Mouse (Mus musculus): ENCODE data around the gene Mgat4e. TPM values are rescaled to one million over a fixed set of nuclear protein-coding genes. Genes with fewer than 3 reads are reported as not detected.
"Not testable (repeated sequence)": the region's sequence is repeated elsewhere in the genome, so short reads cannot be mapped to it uniquely, and the experiment has no call there.

Gene Mgat4e
- polyA plus RNA-seq, 1 experiment from 2014 or later, result not detected

DNA sequence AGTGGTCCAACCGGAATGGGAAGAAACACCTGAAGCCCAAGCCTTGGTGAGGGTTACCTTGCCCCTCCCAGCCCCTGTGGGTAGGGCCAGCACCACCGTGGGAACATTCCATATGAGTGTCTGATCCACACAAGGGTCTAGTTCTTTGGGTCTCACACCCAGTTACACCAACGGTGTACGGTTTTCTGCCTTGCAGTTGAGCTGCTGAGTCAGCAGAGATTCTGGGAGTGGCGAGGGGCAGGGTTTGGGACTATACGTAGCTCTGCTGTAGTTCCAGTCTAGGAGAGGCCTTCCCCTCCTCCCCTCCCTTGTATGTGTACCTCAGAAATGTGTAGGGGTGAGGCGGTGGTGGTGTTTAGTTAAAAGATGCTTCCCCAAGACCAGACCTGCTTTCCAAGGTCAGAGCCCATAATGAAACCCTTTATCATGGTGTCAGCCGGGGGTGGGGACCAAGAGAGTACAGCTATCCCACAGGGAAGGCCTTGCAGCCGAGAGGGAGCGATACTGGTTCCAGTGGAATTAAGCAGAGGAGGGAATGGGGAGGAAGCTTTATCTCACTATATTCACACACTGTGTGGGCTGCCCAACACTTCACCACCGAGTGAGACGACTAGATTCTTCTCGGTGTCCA, 5.9 kb upstream of the Mgat4e start:
- H3K27ac ChIP-seq (replicated peaks), result peak overlapping the region; percentile 95
- H3K9me3 ChIP-seq (replicated peaks), result no peaks in the 10 kb centered on the region
- H3K4me2 ChIP-seq (replicated peaks), result peak overlapping the region; percentile 85
- no peaks in the 10 kb centered on the region for H3K36me3 ChIP-seq
- H3K4me3 ChIP-seq (replicated peaks), result peak overlapping the region; percentile 69
- H3K27me3 ChIP-seq, result no peaks in the 10 kb centered on the region
- WGBS, result 23% methylated on average over 13 of the region's 13 CpGs
- peaks cover 6% of the 10 kb centered on the region for H3K4me1 ChIP-seq
- ATAC-seq (ENCODE audit: insufficient number of reproducible peaks, low FRiP score, low TSS enrichment, low read depth), result peak; percentile 13; the same call in 1 of the 2 replicates
- H3K9ac ChIP-seq, result no peak overlapping the region

- 52% methylated on average over 3 of the region's 3 CpGs for WGBS
- H3K9me3 ChIP-seq (replicated peaks), result no peaks in the 10 kb centered on the region
Observed at GRCm38 (mm10) chr1:134552396-134552795, 2.9 kb upstream of the Mgat4e start.

GRCm38 (mm10) chr1:134551869-134552268, 2.4 kb upstream of the Mgat4e start:
- no peak overlapping the region for H3K27ac ChIP-seq (replicated peaks)
- no peak overlapping the region for H3K9ac ChIP-seq
- 73% methylated on average over 3 of the region's 3 CpGs for WGBS
- no peak overlapping the region for H3K4me2 ChIP-seq (replicated peaks)
- no peak overlapping the region for H3K4me3 ChIP-seq (replicated peaks)
- H3K36me3 ChIP-seq, result no peaks in the 10 kb centered on the region
- no peak for ATAC-seq (ENCODE audit: insufficient number of reproducible peaks, low FRiP score, low TSS enrichment, low read depth)
- no peaks in the 10 kb centered on the region for H3K27me3 ChIP-seq
- peaks cover 6% of the 10 kb centered on the region for H3K4me1 ChIP-seq
- no peaks in the 10 kb centered on the region for H3K9me3 ChIP-seq (replicated peaks)

More at GRCm38 (mm10) chr1:134552396-134552795, 2.9 kb upstream of the Mgat4e start:
- Histone ChIP-seq H3K27ac (replicated peaks) (no peak overlapping the region), H3K36me3 (no peaks in the 10 kb centered on the region), H3K4me2 (replicated peaks) (no peak overlapping the region), H3K27me3 (no peaks in the 10 kb centered on the region), H3K4me1 (peaks cover 6% of the 10 kb centered on the region), H3K4me3 (replicated peaks) (no peak overlapping the region), H3K9ac (no peak overlapping the region)
- ATAC-seq (ENCODE audit: insufficient number of reproducible peaks, low FRiP score, low TSS enrichment, low read depth), result no peak

DNA sequence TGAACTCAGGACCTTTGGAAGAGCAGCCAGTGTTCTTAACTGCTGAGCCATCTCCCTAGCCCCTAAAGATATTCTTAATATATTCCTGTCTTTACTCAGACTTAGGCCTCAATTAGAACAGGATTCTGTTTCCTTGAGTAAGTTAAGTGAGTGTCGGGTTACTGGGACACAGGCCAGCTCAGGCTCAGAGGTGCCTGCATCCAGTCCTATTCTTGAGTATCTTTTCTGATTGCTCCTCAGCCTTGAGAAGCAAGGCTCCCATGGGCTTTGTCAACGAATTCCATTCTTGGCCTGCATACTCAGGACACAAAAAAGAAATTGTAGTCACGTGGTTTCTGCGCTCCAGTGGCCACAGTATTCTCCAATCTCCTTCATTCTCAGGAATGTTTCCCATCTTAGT, 1.3 kb downstream of the Mgat4e start:
- Histone ChIP-seq H3K4me2 (replicated peaks) (no peak overlapping the region), H3K4me3 (replicated peaks) (no peak overlapping the region), H3K9ac (no peak overlapping the region), H3K36me3 (no peaks in the 10 kb centered on the region), H3K4me1 (no peaks in the 10 kb centered on the region), H3K27ac (replicated peaks) (no peak overlapping the region), H3K27me3 (no peaks in the 10 kb centered on the region), H3K9me3 (replicated peaks) (no peaks in the 10 kb centered on the region)
- 63% methylated on average over 4 of the region's 4 CpGs for WGBS
- ATAC-seq (ENCODE audit: insufficient number of reproducible peaks, low FRiP score, low TSS enrichment, low read depth), result no peak

DNA sequence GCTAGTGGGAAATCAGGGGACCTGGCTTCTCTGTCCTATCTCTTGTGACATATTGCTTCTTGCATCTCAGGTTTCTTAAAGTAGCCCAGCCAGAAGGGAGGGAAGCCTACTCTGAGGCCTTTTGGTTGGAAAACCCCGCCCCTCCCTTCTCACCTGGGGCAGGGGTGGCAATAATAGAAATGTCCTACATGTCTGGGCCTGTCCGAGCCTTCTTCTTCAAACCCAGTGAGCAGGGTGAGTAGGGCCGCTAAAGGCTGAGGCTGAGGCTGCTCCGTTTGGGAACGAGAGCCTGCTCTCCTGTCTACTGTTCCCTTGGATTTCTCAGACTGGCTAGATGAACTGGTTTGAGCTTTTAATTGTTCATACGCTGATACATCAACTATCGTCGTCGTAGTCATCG, 8.9 kb downstream of the Mgat4e start:
- Histone ChIP-seq H3K4me1 (no peaks in the 10 kb centered on the region), H3K27ac (replicated peaks) (no peak overlapping the region), H3K9me3 (replicated peaks) (no peaks in the 10 kb centered on the region), H3K4me2 (replicated peaks) (no peak overlapping the region), H3K9ac (no peak overlapping the region), H3K36me3 (no peaks in the 10 kb centered on the region), H3K4me3 (replicated peaks) (no peak overlapping the region), H3K27me3 (no peaks in the 10 kb centered on the region)
- peak; percentile 63; the same call in 1 of the 2 replicates for ATAC-seq (ENCODE audit: insufficient number of reproducible peaks, low FRiP score, low TSS enrichment, low read depth)
- 75% methylated on average over 10 of the region's 10 CpGs for WGBS

DNA sequence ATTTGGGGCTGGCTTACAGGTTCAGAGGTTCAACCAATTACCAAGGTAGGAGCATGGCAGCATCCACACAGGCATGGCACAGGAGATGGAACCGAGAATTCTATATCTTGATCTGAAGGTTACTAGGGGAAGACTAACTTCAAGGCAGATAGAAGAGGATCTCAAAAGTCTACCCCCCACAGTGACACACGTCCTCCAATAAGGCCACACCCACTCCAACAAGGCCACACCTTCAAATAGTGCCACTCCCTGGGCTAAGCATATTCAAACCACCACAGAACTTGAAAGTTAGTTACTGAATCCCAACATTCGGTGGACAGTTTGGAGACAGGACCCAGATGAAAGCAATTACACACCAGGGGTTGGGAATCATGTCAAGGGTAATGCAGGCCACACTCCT, 14.0 kb downstream of the Mgat4e start:
- ATAC-seq (ENCODE audit: insufficient number of reproducible peaks, low FRiP score, low TSS enrichment, low read depth), result no peak
- Histone ChIP-seq H3K4me3 (replicated peaks) (no peak overlapping the region), H3K9ac (no peak overlapping the region), H3K9me3 (replicated peaks) (no peaks in the 10 kb centered on the region), H3K36me3 (no peaks in the 10 kb centered on the region), H3K27me3 (no peaks in the 10 kb centered on the region), H3K4me1 (no peaks in the 10 kb centered on the region), H3K4me2 (replicated peaks) (no peak overlapping the region), H3K27ac (replicated peaks) (no peak overlapping the region)
- 61% methylated on average over 3 of the region's 3 CpGs for WGBS

- Histone ChIP-seq H3K27me3 (no peaks in the 10 kb centered on the region), H3K4me1 (no peaks in the 10 kb centered on the region), H3K4me3 (replicated peaks) (no peak overlapping the region), H3K4me2 (replicated peaks) (no peak overlapping the region), H3K9ac (no peak overlapping the region), H3K9me3 (replicated peaks) (no peaks in the 10 kb centered on the region), H3K27ac (replicated peaks) (no peak overlapping the region), H3K36me3 (no peaks in the 10 kb centered on the region)
- 97% methylated on average over 1 of the region's 1 CpGs for WGBS
- ATAC-seq (ENCODE audit: insufficient number of reproducible peaks, low FRiP score, low TSS enrichment, low read depth), result no peak
Observed at GRCm38 (mm10) chr1:134535054-134535453, 14.4 kb downstream of the Mgat4e start.

GRCm38 (mm10) chr1:134533710-134534109, 15.8 kb downstream of the Mgat4e start:
- not testable (repeated sequence) for H3K9me3 ChIP-seq (replicated peaks); H3K4me1 ChIP-seq; H3K9ac ChIP-seq; H3K27ac ChIP-seq (replicated peaks); H3K27me3 ChIP-seq; H3K4me2 ChIP-seq (replicated peaks); H3K4me3 ChIP-seq (replicated peaks); H3K36me3 ChIP-seq; ATAC-seq (ENCODE audit: insufficient number of reproducible peaks, low FRiP score, low TSS enrichment, low read depth)
- 93% methylated on average over 10 of the region's 10 CpGs for WGBS

GRCm38 (mm10) chr1:134530618-134531017, 18.9 kb downstream of the Mgat4e start:
- no peak overlapping the region for H3K4me2 ChIP-seq (replicated peaks)
- H3K36me3 ChIP-seq, result no peaks in the 10 kb centered on the region
- 79% methylated on average over 6 of the region's 6 CpGs for WGBS
- H3K27ac ChIP-seq (replicated peaks), result no peak overlapping the region
- H3K27me3 ChIP-seq, result no peaks in the 10 kb centered on the region
- no peaks in the 10 kb centered on the region for H3K4me1 ChIP-seq
- H3K9me3 ChIP-seq (replicated peaks), result no peaks in the 10 kb centered on the region
- no peak overlapping the region for H3K4me3 ChIP-seq (replicated peaks)
- ATAC-seq (ENCODE audit: insufficient number of reproducible peaks, low FRiP score, low TSS enrichment, low read depth), result no peak
- H3K9ac ChIP-seq, result no peak overlapping the region

DNA sequence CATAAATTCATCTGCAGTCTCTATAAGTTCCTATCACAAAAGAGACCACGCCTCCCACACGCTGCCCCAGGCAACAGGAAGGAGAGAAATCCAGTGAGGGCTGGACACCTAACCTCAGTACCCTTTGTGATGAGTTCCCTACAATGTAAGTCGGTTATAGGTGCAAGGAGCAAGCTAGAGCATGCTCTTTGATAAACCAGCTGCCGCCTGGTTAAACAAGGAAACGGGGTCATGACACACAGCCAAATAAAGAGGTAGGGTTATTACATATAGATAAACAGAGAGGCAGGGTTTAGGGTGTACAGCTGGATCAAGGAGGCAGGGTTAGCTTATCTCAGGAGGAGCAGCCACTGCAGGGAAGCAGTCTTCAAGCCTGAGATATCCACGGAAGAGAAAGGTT, 22.7 kb downstream of the Mgat4e start:
- Histone ChIP-seq H3K9ac (no peak overlapping the region), H3K4me2 (replicated peaks) (no peak overlapping the region), H3K27ac (replicated peaks) (no peak overlapping the region), H3K27me3 (no peaks in the 10 kb centered on the region), H3K4me3 (replicated peaks) (no peak overlapping the region), H3K4me1 (no peaks in the 10 kb centered on the region), H3K36me3 (no peaks in the 10 kb centered on the region), H3K9me3 (replicated peaks) (no peaks in the 10 kb centered on the region)
- 73% methylated on average over 6 of the region's 6 CpGs for WGBS
- ATAC-seq (ENCODE audit: insufficient number of reproducible peaks, low FRiP score, low TSS enrichment, low read depth), result no peak

DNA sequence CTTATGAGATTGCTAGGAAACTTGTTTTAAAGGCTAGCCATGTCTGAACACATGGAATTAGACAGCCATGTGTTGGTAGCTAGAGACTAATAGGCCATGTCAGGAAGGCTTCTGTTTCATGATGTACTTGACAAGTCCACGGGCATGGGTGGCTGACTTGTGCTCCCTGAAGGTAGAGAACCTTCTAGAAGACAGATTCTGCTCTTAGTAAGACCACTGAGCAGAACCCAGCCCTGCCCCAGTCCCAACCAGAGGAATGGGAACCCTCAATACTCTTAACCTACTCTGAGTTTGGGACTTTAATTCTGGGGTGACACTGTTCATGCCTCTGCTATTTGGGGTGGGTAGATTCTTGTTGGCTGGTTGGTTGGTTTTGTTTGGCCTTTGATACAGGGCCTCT, 24.5 kb downstream of the Mgat4e start:
- Histone ChIP-seq H3K27ac (replicated peaks) (no peak overlapping the region), H3K4me2 (replicated peaks) (no peak overlapping the region), H3K36me3 (no peaks in the 10 kb centered on the region), H3K27me3 (no peaks in the 10 kb centered on the region), H3K4me1 (no peaks in the 10 kb centered on the region), H3K9ac (no peak overlapping the region), H3K4me3 (replicated peaks) (no peak overlapping the region), H3K9me3 (replicated peaks) (no peaks in the 10 kb centered on the region)
- ATAC-seq (ENCODE audit: insufficient number of reproducible peaks, low FRiP score, low TSS enrichment, low read depth), result no peak
- 67% methylated on average over 1 of the region's 1 CpGs for WGBS

DNA sequence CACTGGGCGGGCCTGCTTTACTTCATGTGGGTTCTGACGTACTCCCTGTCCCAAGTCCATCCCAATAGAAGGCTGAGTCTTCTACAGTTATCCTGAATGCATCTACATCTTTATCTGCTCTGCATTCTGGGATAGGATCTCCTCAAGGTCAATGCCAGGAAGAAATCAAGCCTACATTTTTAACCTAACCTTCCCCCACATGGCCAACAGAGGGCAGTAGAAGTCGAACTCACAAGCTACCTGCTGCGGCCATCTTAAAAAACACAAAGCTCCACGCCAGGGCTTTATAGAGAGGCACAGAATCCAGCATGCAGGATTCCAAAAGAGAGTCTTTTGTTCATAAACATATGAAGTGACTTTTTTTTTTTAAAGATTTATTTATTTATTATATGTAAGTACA, 25.1 kb downstream of the Mgat4e start:
- Histone ChIP-seq H3K27ac (replicated peaks) (no peak overlapping the region), H3K4me3 (replicated peaks) (no peak overlapping the region), H3K9ac (no peak overlapping the region), H3K4me2 (replicated peaks) (no peak overlapping the region), H3K9me3 (replicated peaks) (no peaks in the 10 kb centered on the region), H3K27me3 (no peaks in the 10 kb centered on the region), H3K4me1 (no peaks in the 10 kb centered on the region), H3K36me3 (no peaks in the 10 kb centered on the region)
- ATAC-seq (ENCODE audit: insufficient number of reproducible peaks, low FRiP score, low TSS enrichment, low read depth), result no peak
- WGBS, result 69% methylated on average over 5 of the region's 5 CpGs
